In the genomic region with DNA sequence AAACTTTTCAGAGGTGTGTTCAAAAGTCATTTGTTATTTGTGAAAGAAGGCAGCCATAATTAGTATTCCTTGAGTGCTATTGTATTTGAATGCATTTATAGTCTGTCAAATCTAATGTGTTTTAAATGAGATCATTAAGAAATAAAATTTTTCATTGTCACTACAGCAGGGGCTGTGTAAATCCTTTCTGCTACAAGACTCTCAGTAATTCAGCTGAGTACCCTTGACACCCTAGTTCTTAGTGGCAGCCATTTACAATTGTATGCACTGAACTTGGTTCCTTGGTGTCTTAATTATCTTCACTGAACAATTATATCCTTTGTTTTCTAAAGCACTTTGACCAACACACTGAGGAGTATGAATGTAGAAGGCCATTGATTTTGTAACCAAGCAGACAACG, we compare ENCODE assay signal across 26 mouse cellular contexts.
"Had no signal": no experiment of that assay in that cellular context is flagged by ENCODE, and none has a peak within 500 bp of the region (broad histone marks: within the 10 kb centered on the region; RNA-seq: fewer than 3 reads in every experiment).

No protein-coding gene starts in this region.

- DNase-seq: cerebellum, adult 8-10 months; cerebellum, adult 9-10 months; cerebellum, adult 9-11 months; cerebellum, postnatal 10 days; cerebellum, postnatal 14 days; cerebellum, postnatal 25 days; cerebellum, postnatal 36 days; embryo, embryonic 11 days; gastrocnemius, adult 2 months; gastrocnemius, postnatal 10 days; gastrocnemius, postnatal 14 days; gastrocnemius, postnatal 25 days; gastrocnemius, postnatal 36 days; heart, adult 11 months; heart, adult 18-20 months; heart, adult 2 months had no signal

- H3K27me3 ChIP-seq: embryonic facial prominence, embryonic 12.5 days; embryonic facial prominence, embryonic 13.5 days; embryonic facial prominence, embryonic 15.5 days; forebrain, embryonic 12.5 days; forebrain, embryonic 13.5 days had no signal

- H3K27ac ChIP-seq: embryonic facial prominence, embryonic 10.5 days; embryonic facial prominence, embryonic 12.5 days; embryonic facial prominence, embryonic 13.5 days; embryonic facial prominence, embryonic 15.5 days; forebrain, embryonic 10.5 days; forebrain, embryonic 12.5 days; forebrain, embryonic 13.5 days; gastrocnemius, adult 2 months; heart, adult 2 months had no signal

- ATAC-seq: forebrain, embryonic 13.5 days; forebrain, embryonic 14.5 days; forebrain, embryonic 16.5 days had no signal

- H3K9ac ChIP-seq: embryonic facial prominence, embryonic 12.5 days; embryonic facial prominence, embryonic 13.5 days; embryonic facial prominence, embryonic 15.5 days; forebrain, embryonic 12.5 days; forebrain, embryonic 13.5 days had no signal

- H3K4me2 ChIP-seq: embryonic facial prominence, embryonic 12.5 days; embryonic facial prominence, embryonic 13.5 days; embryonic facial prominence, embryonic 15.5 days; forebrain, embryonic 12.5 days; forebrain, embryonic 13.5 days had no signal

- H3K9me3 ChIP-seq: embryonic facial prominence, embryonic 10.5 days; embryonic facial prominence, embryonic 12.5 days; embryonic facial prominence, embryonic 13.5 days; embryonic facial prominence, embryonic 15.5 days; forebrain, embryonic 10.5 days; forebrain, embryonic 12.5 days; forebrain, embryonic 13.5 days had no signal

- H3K36me3 ChIP-seq: embryonic facial prominence, embryonic 10.5 days; embryonic facial prominence, embryonic 12.5 days; embryonic facial prominence, embryonic 13.5 days; embryonic facial prominence, embryonic 15.5 days; forebrain, embryonic 10.5 days; forebrain, embryonic 12.5 days had no signal

- H3K4me3 ChIP-seq: embryonic facial prominence, embryonic 10.5 days; embryonic facial prominence, embryonic 12.5 days; embryonic facial prominence, embryonic 13.5 days; embryonic facial prominence, embryonic 15.5 days; erythroblast, embryonic 14.5 days; forebrain, embryonic 10.5 days; forebrain, embryonic 12.5 days; forebrain, embryonic 13.5 days; gastrocnemius, adult 2 months; heart, adult 2 months had no signal

- H3K4me1 ChIP-seq: embryonic facial prominence, embryonic 10.5 days; embryonic facial prominence, embryonic 12.5 days; embryonic facial prominence, embryonic 15.5 days; forebrain, embryonic 10.5 days; forebrain, embryonic 12.5 days; forebrain, embryonic 13.5 days had no signal
